Mouse (Mus musculus) MN1 (cell line): ENCODE results near the gene Zfand2a.

Experiments
- DNase-seq: peaks from one replicate; pipeline ENCODE4 v3.0.0-alpha.2; 2016; ENCODE audit warnings: low spot score

The Zfand2a gene

DNA sequence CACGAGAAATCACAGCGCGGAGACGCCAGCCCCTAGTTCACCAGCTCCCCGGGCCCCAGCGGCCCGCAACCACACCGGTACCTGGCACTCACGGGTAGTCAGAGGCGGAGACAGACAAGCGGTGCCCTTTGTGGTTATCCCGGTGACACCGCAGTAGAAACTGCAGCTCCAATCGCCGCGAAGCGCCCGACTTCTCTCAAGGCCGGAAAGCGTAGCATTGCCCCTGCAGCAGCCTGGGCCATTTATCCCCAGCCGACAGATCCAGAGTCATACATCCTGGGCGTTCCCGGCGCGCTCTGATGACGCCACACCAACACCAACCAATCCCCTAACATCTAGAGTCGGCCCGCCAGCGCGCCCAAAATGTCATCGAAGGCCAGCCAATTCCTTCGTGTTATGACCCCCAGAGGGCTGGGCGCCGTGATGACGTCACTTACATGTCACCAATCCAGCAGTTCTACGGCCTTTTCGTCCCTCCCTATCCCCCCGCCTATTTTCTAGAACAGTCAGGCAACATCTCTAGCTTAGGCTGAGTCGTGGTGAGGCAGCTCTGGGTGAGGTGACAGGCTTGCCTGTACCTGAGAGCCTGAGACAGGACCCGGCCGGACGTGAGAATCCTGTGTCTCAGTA lies at the start of gene Zfand2a:
Gene Zfand2a, minus strand, starts transcription at position 365 of the 630 bp plus-strand sequence.
- peak; percentile 95 for DNase-seq

DNA sequence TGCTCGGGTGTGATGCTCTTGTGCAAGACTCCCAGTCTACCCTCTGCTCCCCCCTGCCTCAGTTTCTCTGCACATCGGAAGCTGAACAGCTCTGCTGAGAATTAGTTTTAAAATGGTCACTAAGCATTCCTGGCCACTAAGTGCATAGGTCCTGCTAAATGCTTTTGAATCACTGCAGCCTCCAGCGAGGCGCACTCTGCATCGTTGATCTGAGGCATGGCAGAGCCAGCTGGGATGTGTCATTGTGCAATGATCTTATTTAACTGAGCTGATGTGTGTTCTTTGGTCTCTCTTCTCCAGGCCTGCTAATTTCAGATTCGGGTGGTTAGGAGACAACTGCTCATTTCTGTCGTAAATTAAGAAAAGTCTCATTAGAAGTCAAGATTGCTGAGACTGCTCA lies 44.5 kb upstream of the Zfand2a start:
- DNase-seq, result peak; percentile 34

DNA sequence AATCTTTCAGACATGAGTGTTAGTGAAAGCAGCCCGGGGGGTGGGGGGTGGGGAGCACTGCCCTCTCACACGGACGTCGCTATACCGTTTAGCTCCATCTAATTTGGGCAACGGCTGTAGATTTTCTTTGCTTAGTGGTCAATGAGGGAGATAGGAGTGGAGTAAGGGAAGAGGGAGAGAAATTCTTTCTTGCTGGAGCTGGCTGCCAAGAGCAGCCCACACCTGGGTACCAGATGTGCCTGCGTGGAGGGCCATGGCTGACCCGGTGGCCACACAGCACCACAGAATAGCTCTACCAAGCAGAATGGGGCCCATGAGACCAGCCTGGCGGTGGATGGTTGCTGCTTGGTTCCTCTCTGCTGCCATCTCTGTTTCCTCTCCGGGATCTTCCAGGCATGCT lies 37.6 kb upstream of the Zfand2a start:
- DNase-seq, result no peak

DNA sequence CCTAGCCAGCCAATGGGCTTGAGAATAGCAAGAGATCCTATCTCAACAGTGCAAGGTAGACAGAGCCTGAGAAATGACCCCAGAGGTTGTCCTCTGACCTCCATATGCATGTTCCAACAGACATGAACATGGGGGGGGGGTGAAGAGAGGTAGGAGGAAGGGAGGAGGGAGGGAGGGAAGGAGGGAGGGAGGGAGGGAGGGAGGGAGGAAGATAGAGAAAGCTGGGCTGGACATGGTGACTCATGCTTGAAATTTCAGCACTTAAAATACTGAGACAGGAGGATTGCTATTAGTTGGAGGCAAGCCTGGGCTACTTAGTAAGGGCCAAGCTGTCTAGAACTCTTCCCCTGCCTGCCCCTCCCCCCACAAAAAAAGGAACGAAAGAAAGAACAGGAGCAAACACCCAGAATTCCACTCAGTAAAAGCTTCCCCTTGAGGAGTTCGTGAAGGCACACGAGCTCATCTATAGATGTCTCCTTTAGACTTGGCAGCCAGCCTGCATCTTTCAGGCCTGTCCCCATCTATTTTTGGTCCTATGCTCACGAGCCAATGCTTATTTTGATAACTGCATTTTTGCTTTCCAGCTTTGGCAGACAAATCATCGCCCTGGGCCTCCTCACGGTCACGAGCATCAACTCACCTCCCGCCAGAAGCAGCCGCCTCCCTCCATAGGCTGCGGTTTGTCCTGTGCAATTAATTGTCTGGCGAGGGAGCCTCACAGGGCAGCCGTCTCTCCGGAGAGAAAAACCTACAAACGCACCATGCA lies 35.9 kb upstream of the Zfand2a start:
- no peak for DNase-seq

DNA sequence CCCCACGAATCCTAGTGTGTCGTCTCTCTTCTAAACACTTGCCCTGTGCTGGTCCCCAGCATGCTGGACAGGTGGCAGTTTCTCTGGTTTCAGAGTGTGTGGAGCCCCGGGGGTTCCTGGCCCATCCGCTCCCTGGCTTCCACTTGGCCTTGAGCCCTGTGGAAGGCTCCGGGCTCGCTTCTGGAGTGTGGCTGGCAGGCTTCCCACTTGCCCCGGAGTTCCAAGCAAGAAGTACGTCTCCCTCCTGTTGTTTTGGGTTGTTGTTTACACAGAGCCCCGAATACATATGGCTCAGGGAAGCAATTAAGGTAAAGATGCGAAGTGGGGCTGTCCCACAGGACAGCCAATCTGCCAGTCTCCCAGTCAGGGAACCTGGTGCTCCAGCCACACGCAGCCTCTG lies 31.9 kb upstream of the Zfand2a start:
- DNase-seq, result no peak

DNA sequence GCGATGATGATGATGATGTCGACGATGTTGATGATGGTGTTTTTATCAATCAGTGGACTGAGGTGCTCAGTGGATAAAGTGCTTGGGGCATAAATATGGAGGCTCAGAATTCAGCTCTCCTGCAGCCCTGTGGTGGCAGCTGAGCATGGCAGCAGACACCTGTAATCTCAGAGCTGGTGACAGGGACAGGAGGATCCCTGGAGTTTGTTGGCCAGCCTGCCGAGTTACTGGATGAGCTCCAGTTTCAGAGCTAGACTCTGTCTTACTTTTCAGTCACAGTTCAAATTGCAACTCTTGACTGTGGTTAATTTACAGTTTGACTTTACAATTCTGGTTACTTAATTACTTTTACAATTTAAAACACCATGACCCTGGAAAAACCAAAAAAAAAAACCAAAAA lies 27.9 kb upstream of the Zfand2a start:
- DNase-seq, result no peak

DNA sequence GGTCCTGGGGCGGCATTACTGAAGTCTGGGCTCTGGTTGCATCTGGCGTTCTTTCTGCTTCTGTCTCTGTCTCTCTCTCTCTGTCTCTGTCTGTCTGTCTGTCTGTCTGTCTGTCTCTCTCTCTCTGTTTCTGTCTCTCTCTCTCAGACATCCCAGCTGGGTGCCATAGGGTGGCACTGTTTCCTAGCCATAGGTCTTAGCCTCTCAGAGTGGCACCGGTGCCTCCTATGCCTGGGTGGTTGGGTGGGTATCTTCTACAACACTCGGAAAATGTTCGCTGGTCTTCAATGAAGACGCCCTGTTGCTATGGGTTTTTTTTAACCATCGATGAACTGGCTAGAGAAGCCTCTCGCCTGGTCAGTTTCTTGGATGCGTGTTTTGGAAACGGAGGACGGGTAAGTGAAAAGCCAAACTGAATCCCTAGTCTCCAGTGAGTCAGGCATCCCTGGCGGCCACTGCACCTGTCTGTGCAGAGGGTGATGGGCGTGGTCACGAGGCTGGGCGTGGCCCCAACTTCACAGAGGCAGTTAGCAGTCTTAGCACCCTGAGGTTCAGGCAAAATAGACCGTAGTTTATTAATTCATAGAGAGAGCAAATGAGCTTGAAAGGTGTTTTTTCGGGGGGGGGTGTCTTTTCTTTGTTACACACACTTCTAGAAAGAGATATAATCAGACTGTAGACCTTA lies 26.5 kb upstream of the Zfand2a start:
- no peak for DNase-seq

DNA sequence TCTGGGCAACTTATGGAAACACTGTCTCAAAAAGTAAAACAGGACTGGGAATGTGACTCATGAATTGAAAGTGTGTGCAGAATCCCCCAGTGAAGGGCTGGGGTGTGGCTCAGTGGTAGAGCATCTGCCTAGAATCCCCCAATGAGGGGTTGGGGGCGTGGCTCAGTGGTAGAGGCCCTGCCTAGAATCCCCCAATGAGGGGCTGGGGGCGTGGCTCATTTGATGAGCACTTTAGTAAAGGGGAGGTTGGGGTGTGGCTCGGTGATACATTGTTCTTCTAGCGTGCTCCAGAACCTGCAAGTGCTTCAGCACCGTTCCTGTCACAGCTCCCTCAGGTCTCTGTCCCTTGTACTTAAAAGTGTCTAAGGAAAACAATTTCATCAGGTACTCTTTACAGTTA lies 21.9 kb upstream of the Zfand2a start:
- no peak for DNase-seq

DNA sequence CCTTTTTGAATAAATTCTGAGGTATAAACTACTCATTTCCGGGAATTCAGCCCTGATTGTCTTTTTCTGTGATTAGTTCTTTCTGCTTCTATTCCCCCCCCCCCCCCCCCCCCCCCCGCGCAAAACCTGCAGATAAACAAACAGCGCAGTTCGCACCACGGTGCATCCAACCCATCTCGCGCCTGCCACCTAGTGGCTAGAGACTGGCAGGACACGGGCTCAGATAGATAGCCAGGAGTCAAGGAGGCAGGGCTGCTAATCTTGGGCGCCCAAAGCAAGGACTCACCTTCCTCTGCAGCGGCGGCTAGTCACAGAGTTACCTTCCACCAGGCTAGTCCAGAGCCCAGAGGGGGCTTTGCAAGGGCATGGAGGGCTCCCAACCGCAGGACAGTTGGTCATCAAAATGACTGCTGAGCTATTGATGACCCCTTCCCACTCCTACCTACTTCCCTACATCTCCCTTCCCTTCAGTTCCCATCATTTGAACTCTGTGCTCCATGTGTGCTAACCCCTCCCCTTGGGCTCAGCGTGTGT lies 20.8 kb upstream of the Zfand2a start:
- peak; percentile 83 for DNase-seq

DNA sequence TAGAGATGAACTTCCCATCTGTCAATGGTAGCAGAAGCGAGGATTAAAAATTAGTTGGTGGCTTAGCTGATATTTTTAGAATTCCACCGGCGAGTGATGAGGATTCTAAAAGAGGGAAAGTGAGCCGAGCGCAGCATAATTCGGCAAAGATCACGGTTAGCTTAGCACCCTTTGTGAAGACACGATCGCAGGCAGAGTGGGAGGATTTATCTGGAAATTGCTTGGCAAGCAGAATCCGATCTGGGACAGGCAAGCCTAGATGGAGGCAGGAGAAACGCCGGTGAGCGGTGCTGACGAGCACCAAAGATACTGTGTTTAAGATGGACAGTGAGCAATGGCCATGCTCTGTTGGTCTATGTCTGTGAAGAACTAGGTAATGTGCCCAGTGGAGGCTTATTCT lies 17.9 kb upstream of the Zfand2a start:
- no peak for DNase-seq

DNA sequence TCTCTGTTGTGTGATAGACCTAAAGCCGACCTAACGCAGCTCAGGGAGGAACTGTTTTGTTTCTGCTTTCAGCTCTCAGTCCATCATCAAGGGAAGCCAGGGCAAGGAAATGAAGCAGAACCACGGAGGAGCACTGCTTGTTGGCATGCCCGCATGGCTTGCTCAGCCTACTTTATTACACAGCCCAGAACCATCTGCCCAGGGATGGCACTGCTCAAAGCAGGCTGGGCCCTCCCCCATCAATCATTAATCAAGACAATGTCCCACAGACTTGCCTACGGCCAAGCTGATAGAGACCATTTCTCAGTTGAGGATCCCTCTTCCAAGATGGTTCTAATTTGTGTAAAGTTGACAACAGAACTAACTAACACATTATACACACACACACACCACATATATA lies 14.4 kb upstream of the Zfand2a start:
- no peak for DNase-seq

DNA sequence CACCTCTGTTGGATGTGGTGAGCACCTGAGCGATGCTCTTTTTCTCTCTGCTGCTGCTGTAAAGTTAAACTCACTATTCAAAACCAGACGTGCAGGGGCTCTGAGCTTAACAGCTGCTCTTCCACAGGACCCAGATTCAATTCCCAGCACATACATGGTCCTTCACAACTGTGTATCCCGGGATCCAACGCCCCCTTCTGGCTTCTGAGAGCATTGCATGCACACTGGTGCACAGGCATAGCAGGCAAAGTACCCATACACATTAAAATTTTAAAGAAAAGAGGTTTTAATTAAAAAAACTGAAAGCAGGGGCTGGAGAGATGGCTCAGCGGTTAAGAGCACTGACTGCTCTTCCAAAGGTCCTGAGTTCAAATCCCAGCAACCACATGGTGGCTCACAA lies 12.6 kb upstream of the Zfand2a start:
- DNase-seq, result no peak

DNA sequence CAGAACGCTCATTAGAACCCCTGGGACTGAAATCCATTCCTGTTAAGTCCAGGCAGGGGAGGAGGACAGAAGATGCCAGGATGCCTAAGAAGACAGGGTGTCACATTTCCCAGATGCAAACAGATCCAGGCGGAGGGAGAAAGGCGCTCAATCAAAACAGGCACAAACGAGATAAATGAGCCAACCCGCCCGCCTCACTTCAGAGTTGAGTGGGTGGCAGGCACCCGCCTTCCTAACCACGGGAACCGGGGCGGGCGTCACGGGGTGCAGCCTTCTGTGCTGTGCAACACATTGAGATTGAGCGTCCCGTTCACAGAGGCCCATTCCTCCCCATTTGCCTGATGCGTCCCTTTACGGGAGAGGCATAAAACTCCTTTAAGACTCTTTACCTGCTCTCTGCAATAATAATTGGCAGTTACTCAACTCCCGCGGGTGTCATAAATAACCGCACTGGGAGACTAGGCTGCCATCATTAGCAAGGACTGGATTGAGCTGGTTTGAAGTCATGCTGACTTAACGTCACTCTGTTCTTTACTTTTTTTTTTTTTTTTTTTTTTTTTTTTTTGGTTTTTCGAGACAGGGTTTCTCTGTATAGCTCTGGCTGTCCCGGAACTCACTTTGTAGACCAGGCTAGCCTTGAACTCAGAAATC lies 10.8 kb upstream of the Zfand2a start:
- peak; percentile 68 for DNase-seq

DNA sequence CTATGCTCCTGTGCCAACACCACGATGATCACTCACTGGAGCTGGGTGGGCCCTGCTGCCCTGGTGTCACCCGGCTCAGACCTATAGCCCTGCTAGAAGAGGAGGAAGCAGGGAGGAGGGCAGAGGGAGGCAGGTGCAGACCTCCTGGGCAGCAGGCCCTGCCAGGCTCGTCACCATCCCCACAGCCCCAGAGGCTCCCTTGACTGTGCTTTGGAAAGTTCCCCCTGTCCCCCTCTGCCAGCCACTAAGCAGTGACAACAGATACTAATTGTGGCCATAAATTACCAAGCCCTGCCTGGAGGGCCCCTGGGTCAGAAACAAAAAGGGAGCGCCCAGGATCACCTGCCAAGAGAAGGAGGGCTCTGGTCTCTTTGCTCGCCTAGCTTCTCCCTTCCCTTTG lies 9.3 kb upstream of the Zfand2a start:
- no peak for DNase-seq

DNA sequence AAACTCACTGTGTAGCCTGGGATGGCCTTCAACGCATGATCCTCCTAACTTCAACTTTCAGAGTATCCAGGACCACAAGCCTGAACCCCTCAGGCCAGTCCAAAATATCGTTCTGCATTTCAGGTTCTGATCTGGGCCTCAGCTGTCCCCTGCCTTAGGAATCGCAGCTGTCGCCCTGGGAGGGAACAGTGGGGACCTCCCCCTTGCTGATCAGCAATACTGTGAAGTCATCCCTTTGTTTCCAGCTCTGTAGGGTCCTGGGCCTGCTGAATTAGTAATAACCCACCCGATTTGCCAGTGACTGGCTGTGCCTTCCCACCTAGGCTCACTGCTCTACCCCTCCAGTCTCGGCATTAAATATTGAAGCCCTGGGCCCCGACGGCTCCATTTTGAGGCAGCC lies 7.0 kb upstream of the Zfand2a start:
- no peak for DNase-seq

DNA sequence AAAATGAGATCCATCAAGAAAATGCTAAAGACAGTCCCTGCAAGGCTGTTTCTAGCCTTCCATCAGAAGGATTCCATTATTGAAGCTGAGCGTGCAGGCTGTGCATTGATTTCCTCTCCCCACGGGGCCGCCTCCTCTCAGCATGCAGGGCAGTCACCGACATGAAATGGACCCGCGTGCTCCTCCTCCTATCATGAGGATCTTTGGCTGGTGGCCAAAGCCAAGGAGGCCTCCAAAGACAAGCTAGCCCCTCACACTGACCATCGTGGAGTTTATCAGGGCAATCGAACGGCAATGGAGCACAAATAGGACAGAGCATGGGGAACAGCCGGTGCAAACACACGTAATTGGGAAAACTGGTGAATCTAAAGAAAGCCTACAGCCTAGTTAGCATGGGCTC lies 5.8 kb upstream of the Zfand2a start:
- DNase-seq, result no peak

DNA sequence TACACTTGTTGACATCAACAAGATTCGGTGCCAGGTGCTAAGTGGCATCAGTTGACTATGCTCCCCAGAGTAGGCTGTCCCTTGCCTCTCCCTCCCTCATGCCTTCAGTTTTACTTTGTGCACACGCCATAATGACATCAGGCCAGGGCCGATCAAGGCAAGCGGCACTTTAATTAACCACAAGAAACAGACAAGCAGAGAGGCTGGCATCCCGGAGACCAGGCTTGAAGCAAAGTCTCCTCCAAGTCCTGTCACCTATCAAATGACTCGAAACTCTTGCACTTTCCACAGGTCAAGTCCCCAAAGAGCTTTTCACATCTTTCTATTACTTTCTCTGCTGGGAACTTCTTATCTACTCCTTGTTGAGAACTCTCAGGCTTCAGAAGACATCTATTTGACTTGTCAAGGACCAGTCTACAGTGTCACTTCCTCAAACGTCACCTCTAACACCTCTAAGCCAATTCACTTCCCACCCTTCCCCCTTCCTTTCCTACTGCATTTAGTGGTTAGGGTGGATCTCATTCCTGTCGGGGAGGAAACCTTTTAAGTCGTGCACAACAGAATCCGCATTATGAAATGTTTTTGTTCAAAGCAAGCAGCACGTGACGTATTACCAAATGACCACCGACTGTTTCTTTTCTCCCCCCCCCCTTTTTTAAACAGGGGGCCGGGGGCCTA lies 1.0 kb downstream of the Zfand2a start:
- DNase-seq, result peak; percentile 29

DNA sequence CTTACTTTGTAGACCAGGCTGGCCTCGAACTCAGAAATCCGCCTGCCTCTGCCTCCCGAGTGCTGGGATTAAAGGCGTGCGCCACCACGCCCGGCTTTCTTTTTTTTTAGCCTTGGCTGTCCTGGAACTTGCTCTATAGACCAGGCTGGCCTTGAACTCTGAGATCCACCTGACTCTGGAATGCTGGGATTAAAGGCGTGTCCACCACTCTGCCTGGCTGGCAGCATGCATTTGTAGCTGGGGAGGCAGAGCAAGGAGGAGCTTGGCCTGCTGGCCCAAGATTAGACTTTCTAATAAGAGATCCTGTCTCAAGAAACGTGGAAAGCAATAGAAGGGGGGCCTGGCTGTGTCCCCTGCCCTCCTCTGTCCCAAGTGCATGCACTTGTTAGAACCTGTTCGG lies 3.9 kb downstream of the Zfand2a start:
- no peak for DNase-seq

DNA sequence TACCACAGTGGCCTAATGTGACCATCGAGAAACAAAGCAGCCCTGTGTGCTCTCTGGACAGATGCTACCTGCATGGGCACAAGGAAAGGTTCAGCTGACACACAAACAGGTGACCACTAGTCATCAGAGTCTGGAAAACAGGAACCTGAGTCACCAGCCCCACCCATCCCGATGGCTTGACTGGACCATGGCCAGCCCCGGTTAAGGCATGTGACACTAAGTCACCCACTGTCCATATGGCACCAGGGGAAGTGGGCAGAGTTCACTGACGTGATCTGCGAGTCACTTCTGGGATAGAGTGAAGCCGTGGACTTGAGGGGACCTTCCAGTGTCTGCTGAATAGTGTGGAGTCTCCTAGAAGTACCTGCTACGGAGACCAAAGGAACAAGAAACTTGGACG lies 5.3 kb downstream of the Zfand2a start:
- DNase-seq, result peak; percentile 58

DNA sequence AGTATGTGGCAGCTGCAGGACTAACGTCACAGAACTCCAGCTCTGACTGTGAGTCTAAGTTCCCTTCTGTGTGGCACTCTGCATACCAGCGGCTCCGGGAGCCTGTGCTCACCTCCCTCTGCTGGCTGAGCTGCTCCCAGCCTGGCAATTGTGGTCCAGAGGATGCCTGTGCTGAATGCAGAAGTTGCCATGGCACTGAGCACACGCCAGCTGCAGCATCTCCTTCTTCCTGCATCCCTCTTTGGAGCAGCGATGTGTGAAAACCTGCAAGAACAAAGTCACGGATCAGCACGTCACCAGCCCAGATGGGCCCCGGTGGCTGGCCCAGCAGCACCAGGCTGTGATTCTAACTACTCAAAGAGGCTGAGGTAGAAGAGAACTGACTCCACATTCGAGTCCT lies 9.6 kb downstream of the Zfand2a start:
- no peak for DNase-seq

DNA sequence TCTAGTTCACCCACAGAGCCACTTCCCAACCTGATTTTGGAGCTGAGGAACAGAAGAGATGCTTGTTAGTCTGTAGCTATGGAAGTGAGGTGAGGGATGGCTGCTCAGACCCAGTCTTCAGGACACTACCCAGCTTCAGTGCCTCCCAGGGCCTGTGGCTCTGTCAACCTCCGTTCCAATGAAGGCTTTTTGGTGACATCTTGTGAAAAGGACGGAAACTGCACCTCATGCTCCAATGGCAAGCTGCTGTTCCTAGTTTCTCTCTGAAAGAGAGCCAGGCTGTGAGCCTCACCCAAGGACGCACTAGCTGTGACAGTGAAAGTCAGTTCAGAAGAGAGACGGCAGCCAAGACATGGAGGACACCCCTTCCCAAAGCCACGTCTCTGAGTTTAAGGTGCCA lies 16.4 kb downstream of the Zfand2a start:
- DNase-seq, result peak; percentile 58

DNA sequence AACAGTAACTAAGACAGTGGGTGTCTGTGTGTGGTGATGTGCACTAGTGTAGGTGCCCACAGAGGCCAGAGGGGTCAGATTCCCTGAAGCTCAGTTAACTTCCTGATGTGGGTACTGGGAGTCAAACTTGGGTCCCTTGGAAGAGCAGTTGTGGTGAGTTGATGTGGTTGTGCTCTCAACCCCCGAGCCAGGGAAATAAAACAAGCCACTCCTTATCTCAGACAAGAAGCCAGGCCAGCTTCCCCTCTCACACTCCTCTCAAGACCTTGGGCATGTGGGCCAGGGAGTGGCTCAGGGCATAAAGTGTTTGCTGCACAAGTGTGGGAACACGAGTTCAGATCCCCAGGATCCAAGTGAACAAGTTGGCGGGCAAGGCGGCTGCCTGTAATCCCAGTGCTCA lies 17.5 kb downstream of the Zfand2a start:
- DNase-seq, result no peak
